Mouse (Mus musculus) liver, embryonic 14.5 days (tissue): ENCODE data around the gene Patj. TPM values are rescaled to one million over a fixed set of nuclear protein-coding genes. Genes with fewer than 3 reads are reported as not detected.
A peak's percentile ranks its signal among the peaks of the same experiment; 100 is the strongest.

Experiments
- ATAC-seq: fragments of 200-750 bp; cut with Nextera tagmentation; 2 replicates; pipeline ENCODE4 v1.8.0; 2017; ENCODE audit warnings: moderate number of reproducible peaks, mild to moderate bottlenecking, moderate library complexity; ENCODE audit not compliant: insufficient read depth
- DNase-seq, 3 experiments: peaks; one replicate each; pipeline ENCODE4 v3.0.0-alpha.2; 2012 to 2013; ENCODE audit warnings: low read depth in 3 of 3, low spot score in 3 of 3
- H3K27ac ChIP-seq: fragments of 300-500 bp; sonication (generic); 2 replicates; pipeline ENCODE4 v1.5.1; 2014; ENCODE audit warnings: moderate library complexity, mild to moderate bottlenecking, control low read depth, inconsistent platforms
- H3K27me3 ChIP-seq: fragments of 300-500 bp; sonication (generic); 2 replicates; pipeline ENCODE4 v1.6.1; 2014; ENCODE audit warnings: mild to moderate bottlenecking, low read length, moderate library complexity; ENCODE audit not compliant: control insufficient read depth, insufficient read depth
- H3K36me3 ChIP-seq: fragments of 300-500 bp; sonication (generic); replicated peaks from 2 replicates; pipeline ENCODE4 v1.6.1; 2014; ENCODE audit warnings: low read depth; ENCODE audit not compliant: control insufficient read depth, insufficient read depth
- H3K4me1 ChIP-seq, 2 experiments: fragments of 200-500 bp in 1 of 2; fragments of 300-500 bp in 1 of 2; sonication (generic) in 1 of 2; replicated peaks; 2 replicates each; pipeline ENCODE4 v1.6.1; 2012 to 2014; ENCODE audit warnings: antibody characterized with exemption in 1 of 2, inconsistent platforms in 1 of 2, low read length in 1 of 2; ENCODE audit not compliant: control insufficient read depth in 2 of 2, insufficient read depth in 2 of 2
- H3K4me2 ChIP-seq: fragments of 300-500 bp; sonication (generic); 2 replicates; pipeline ENCODE4 v1.6.1; 2014; ENCODE audit warnings: low read depth, mild to moderate bottlenecking, control low read depth, moderate library complexity
- H3K4me3 ChIP-seq, 2 experiments: fragments of 200-500 bp in 1 of 2; fragments of 300-500 bp in 1 of 2; sonication (generic) in 1 of 2; 2 replicates each; pipeline ENCODE4 v1.5.1; 2012 to 2014; ENCODE audit warnings: low read depth in 2 of 2, low read length in 2 of 2, mild to moderate bottlenecking in 2 of 2, control low read depth in 1 of 2, inconsistent platforms in 1 of 2, moderate library complexity in 1 of 2; ENCODE audit not compliant: insufficient read depth in 1 of 2
- H3K9ac ChIP-seq: fragments of 300-500 bp; sonication (generic); replicated peaks from 2 replicates; pipeline ENCODE4 v1.6.1; 2014; ENCODE audit warnings: mild to moderate bottlenecking, control low read depth, moderate library complexity
- H3K9me3 ChIP-seq: fragments of 300-500 bp; sonication (generic); 2 replicates; pipeline ENCODE4 v1.6.1; 2016; ENCODE audit warnings: low read length, mixed read lengths; ENCODE audit not compliant: control insufficient read depth
- CTCF ChIP-seq: IDR thresholded peaks from 2 replicates; pipeline ENCODE4 v1.5.1; 2016; ENCODE audit warnings: antibody characterized with exemption, low read depth, control low read depth
- EP300 ChIP-seq: IDR thresholded peaks from 2 replicates; pipeline ENCODE4 v1.6.1; 2016; ENCODE audit warnings: antibody characterized with exemption, low read depth
- WGBS: fragments of 180-500 bp; shearing (Covaris S2); extraction: QIAGEN DNeasy Blood & Tissue Kit; methylation state at CpG from one replicate; pipeline ENCODE4 v1.1.7; 2014; ENCODE audit not compliant: insufficient replicate concordance; 5-methylcytosine and 5-hydroxymethylcytosine counted together
- polyA plus RNA-seq, 2 experiments: library from polyadenylated mRNA; depleted of rRNA in 1 of 2; stranded (reverse) in 1 of 2; unstranded in 1 of 2; fragments of >200 nt; fragmentation: Nextera tagmentation in 1 of 2; extraction: Ambion mirVana in 1 of 2; gene quantifications; 2 replicates each; pipeline versions ENCODE4 v1.2.1 to v1.2.3; 2012 to 2014

Patj gene
- polyA plus RNA-seq, 2 experiments = 1.1 to 1.6 TPM

DNA sequence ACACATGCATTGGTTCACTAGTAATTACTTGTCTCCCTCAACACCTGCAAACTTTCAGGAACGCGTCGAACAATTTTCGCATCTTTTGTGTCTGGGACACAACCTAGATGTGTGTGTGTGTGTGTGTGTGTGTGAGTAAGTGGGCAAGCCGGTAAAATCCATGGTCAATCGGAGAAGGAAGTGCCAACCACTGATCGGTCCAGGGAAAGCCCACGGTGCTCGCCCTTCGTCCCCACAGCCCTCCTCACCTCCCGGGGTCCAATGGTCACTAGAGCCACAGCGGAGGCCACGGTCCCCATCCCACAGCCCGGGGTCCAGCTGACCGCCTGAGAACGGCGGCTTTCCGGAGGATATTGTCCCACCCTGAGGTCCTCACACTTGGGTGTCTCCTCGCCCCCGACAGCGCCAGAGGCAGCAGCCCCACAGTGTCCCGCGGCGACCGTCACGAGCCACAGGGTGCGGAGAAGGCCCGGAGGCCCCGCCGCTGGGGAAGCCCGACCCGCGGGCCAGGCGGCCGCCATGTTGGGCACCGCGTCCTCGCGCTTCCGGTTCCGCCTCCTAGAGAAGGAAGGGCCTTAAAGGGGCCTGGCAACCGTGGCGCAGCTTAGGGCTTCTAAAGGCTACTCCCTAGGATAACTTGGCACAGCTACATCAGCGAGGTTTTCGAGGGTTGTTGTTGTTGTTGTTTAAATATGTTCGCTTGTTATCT lies 12.7 kb upstream of the Patj start, which contains the start of gene Tm2d1:
Gene Tm2d1, minus strand, starts transcription at position 591 of the 709 bp plus-strand sequence.
- Histone ChIP-seq H3K27me3 (no peaks in the 10 kb centered on the region), H3K9me3 (no peaks in the 10 kb centered on the region), H3K36me3 (no peaks in the 10 kb centered on the region), H3K27ac (no peak within 1 kb of the TSS; the same call in 1 of the 2 replicates), H3K4me1 (peaks cover 5 to 6% of the 10 kb centered on the region in 2 experiments; a peak in 3 of 4 replicates), H3K4me3 (peak within 1 kb of the TSS; percentile 88 to 94), H3K4me2 (peak within 1 kb of the TSS; percentile 62), H3K9ac (peak within 1 kb of the TSS; percentile 89)
- peak; percentile 91 for ATAC-seq
- whole genome bisulfite sequencing = under 1% methylated on average over 46 of the region's 46 CpGs
- DNase-seq = peak; percentile 57 to 66 (median 66)
- no peak for TF ChIP-seq CTCF
- TF ChIP-seq EP300 = no peak

DNA sequence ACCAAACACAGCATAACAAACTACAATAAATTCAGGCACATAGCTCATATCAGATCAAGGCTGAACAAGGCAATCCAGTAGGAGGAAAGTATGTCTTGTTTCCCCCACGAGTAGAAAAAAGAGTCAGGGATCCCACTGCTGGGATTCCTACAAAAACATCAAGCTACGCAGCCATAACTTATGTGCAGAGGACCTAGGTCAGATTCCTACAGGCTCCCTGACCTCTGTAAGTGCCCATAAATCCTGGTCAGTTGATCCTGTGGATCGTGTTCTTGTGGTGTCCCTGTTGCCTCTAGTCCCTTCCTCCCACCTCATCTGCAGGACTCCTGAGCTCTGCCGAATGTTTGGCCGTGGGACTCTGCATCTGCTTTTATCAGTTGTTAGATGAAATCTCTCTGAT lies 10.5 kb upstream of the Patj start:
- Histone ChIP-seq H3K27me3 (no peaks in the 10 kb centered on the region), H3K9ac (no peak overlapping the region), H3K4me3 (no peak overlapping the region), H3K4me2 (no peak overlapping the region), H3K27ac (no peak overlapping the region), H3K4me1 (peaks cover 5 to 6% of the 10 kb centered on the region in 2 experiments; a peak in 3 of 4 replicates), H3K36me3 (no peaks in the 10 kb centered on the region), H3K9me3 (no peaks in the 10 kb centered on the region)
- TF ChIP-seq CTCF = no peak
- DNase-seq (no peak), ATAC-seq (no peak)
- 48% methylated on average over 5 of the region's 5 CpGs for WGBS

DNA sequence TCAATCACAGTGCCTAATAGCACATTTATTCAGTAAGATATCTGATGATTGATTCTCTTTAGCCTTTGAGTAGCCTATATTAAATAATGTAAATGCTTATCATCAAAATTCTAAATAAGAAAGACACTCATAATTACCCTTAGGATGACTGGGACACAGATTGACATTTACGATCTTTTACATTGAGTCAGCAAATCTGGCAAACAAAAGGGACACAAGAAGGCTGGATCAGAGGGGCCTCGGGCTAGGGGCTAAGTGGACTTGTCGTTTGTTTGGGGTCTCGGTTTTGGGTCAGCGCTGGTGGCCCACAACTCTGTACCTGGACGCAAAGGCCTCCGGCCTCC lies 267 bp upstream of the Patj start:
- no peak for TF ChIP-seq CTCF
- no peak for TF ChIP-seq EP300
- peak overlapping the region; percentile 58 to 63 for H3K4me3 ChIP-seq
- H3K4me2 ChIP-seq = peak overlapping the region; percentile 67
- no peaks in the 10 kb centered on the region; the same call in 1 of the 2 replicates for H3K27me3 ChIP-seq
- no peak overlapping the region for H3K27ac ChIP-seq
- WGBS = 12% methylated on average over 7 of the region's 7 CpGs
- DNase-seq (no peak), ATAC-seq (no peak)
- H3K9ac ChIP-seq = no peak overlapping the region
- no peaks in the 10 kb centered on the region for H3K36me3 ChIP-seq
- H3K4me1 ChIP-seq = no peaks in the 10 kb centered on the region
- no peaks in the 10 kb centered on the region for H3K9me3 ChIP-seq

DNA sequence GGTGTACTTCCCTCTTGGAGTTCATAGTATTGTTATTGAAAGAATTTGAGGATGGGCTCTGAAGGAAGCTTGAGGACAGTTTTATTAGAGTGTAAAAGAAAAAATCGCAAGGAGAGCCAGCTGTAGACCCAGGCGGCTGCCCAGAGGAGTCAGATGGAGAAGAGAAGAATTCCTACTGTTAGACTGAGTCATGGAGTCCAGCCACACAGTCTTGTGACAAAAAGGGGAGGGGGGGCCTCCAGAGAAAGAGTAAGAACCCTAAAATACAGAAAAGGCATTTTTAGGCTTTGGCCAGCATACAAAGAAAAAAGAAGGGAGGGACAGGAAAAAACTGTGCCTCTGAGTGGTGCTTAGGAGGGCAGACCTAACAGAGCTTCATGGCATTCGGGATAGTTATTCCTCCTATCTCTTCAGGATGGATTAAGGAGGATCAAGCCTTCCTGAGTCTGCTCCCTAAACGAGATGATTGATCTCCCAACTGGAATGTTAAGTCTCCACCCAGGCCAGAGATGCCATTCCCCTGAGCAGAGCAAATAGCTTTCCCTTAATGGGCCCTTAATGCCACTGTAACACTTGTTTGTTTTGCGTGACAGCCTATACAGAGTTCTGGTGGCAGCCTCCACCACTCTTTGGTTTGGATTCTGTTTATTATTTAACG lies 5.5 kb downstream of the Patj start:
- no peak overlapping the region for H3K9ac ChIP-seq
- WGBS = 36% methylated on average over 6 of the region's 6 CpGs
- no peaks in the 10 kb centered on the region; the same call in 1 of the 2 replicates for H3K27me3 ChIP-seq
- TF ChIP-seq EP300 (no peak), CTCF (no peak)
- no peak overlapping the region for H3K27ac ChIP-seq
- DNase-seq (no peak), ATAC-seq (no peak)
- H3K36me3 ChIP-seq = no peaks in the 10 kb centered on the region
- no peak overlapping the region for H3K4me2 ChIP-seq
- H3K4me1 ChIP-seq = no peaks in the 10 kb centered on the region
- H3K9me3 ChIP-seq = no peaks in the 10 kb centered on the region
- no peak overlapping the region for H3K4me3 ChIP-seq

DNA sequence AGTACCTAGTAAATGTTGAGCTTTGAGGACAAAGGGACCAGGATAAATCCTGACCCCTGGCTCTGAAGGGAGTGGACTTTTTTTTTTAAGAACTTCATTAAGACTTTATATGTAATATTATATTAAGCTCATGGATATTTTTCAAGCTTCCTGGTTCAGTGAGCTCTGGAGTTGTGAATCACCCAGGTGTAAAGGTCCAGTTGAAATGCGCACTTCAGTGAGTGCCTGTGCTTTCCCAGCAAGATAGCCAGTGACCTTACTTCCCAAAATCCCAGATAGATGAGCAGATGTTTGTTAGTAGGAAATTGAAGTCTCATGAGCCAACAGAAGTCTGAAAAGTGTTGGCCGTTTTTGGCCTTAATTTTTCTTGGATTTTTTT lies 6.0 kb downstream of the Patj start:
- WGBS = 58% methylated on average over 2 of the region's 2 CpGs
- H3K4me2 ChIP-seq = no peak overlapping the region
- DNase-seq (no peak), ATAC-seq (no peak)
- H3K36me3 ChIP-seq = no peaks in the 10 kb centered on the region
- no peak overlapping the region for H3K27ac ChIP-seq
- no peak overlapping the region for H3K4me3 ChIP-seq
- H3K4me1 ChIP-seq = no peaks in the 10 kb centered on the region
- no peaks in the 10 kb centered on the region for H3K27me3 ChIP-seq
- TF ChIP-seq CTCF (no peak), EP300 (no peak)
- no peaks in the 10 kb centered on the region for H3K9me3 ChIP-seq
- no peak overlapping the region for H3K9ac ChIP-seq
